Mouse (Mus musculus): Measurements from ENCODE around the gene Vmn1r12. TPM values are rescaled to one million over a fixed set of nuclear protein-coding genes. Genes with fewer than 3 reads are reported as not detected.
"Not testable (repeated sequence)": the region's sequence is repeated elsewhere in the genome, so short reads cannot be mapped to it uniquely, and the experiment has no call there.

Vmn1r12 gene
- not detected in 2 replicates for polyA plus RNA-seq (2015; fragmentation: Nextera tagmentation; extraction: Ambion mirVana)

GRCm38 (mm10) chr6:57156619-57157018 lies at the start of gene Vmn1r12:
Vmn1r12 (plus strand) TSS chr6:57156919.
- Histone ChIP-seq H3K9me3 (replicated peaks) (no peaks in the 10 kb centered on the region), H3K9ac (no peak within 1 kb of the TSS), H3K27ac (no peak within 1 kb of the TSS), H3K27me3 (no peaks in the 10 kb centered on the region), H3K4me3 (replicated peaks) (no peak within 1 kb of the TSS), H3K36me3 (no peaks in the 10 kb centered on the region), H3K4me1 (no peaks in the 10 kb centered on the region), H3K4me2 (no peak within 1 kb of the TSS)
- ATAC-seq (replicated peaks; ENCODE audit: low FRiP score) = no peak
- 85% methylated on average over 2 of the region's 2 CpGs for WGBS

GRCm38 (mm10) chr6:57109154-57109553 lies 47.6 kb upstream of the Vmn1r12 start, which contains the start of gene Vmn1r10:
Vmn1r10 (plus strand) TSS chr6:57109454.
- WGBS = 87% methylated on average over 3 of the region's 3 CpGs
- Histone ChIP-seq H3K9ac (no peak within 1 kb of the TSS), H3K27ac (no peak within 1 kb of the TSS), H3K36me3 (no peaks in the 10 kb centered on the region), H3K4me3 (replicated peaks) (no peak within 1 kb of the TSS), H3K4me2 (no peak within 1 kb of the TSS), H3K9me3 (replicated peaks) (no peaks in the 10 kb centered on the region), H3K4me1 (no peaks in the 10 kb centered on the region), H3K27me3 (no peaks in the 10 kb centered on the region)
- ATAC-seq (replicated peaks; ENCODE audit: low FRiP score) = no peak

- no peak within 1 kb of the TSS for H3K4me2 ChIP-seq
- no peak for ATAC-seq (replicated peaks; ENCODE audit: low FRiP score)
- no peak within 1 kb of the TSS for H3K27ac ChIP-seq
- no peaks in the 10 kb centered on the region for H3K4me1 ChIP-seq
- 69% methylated on average over 1 of the region's 1 CpGs for WGBS
- H3K4me3 ChIP-seq (replicated peaks) = no peak within 1 kb of the TSS
- H3K9me3 ChIP-seq (replicated peaks) = no peaks in the 10 kb centered on the region
- no peaks in the 10 kb centered on the region for H3K27me3 ChIP-seq
- no peak within 1 kb of the TSS for H3K9ac ChIP-seq
- no peaks in the 10 kb centered on the region for H3K36me3 ChIP-seq
Observed at GRCm38 (mm10) chr6:57133155-57133554, 23.6 kb upstream of the Vmn1r12 start, which contains the start of gene Vmn1r11. Vmn1r11 (plus strand) TSS chr6:57133455.

GRCm38 (mm10) chr6:57190016-57190415 lies 33.3 kb downstream of the Vmn1r12 start:
- not testable (repeated sequence) for H3K4me1 ChIP-seq; H3K9me3 ChIP-seq (replicated peaks); H3K9ac ChIP-seq; H3K36me3 ChIP-seq; H3K27me3 ChIP-seq; H3K4me2 ChIP-seq; H3K4me3 ChIP-seq (replicated peaks); ATAC-seq (replicated peaks; ENCODE audit: low FRiP score)
- peak overlapping the region; percentile 76 for H3K27ac ChIP-seq
- 45% methylated on average over 3 of the region's 3 CpGs for WGBS

GRCm38 (mm10) chr6:57202990-57203389 lies 46.3 kb downstream of the Vmn1r12 start, which contains the start of gene Vmn1r13:
Vmn1r13 (plus strand) TSS chr6:57203290.
- not testable (repeated sequence) for H3K4me1 ChIP-seq; ATAC-seq (replicated peaks; ENCODE audit: low FRiP score); H3K27me3 ChIP-seq; H3K27ac ChIP-seq; H3K9ac ChIP-seq; H3K4me2 ChIP-seq; H3K36me3 ChIP-seq; H3K9me3 ChIP-seq (replicated peaks); H3K4me3 ChIP-seq (replicated peaks)
- WGBS = 86% methylated on average over 1 of the region's 1 CpGs

Other genes with a start within 250 kb of the Vmn1r12 start
- gene Nt5c3, start 233.0 kb upstream of the Vmn1r12 start, polyA plus RNA-seq (2015; fragmentation: Nextera tagmentation; extraction: Ambion mirVana) = 61.5 and 64.9 TPM in 2 replicates
- 0.28 and 0.39 TPM in 2 replicates for gene Vmn1r4, start 232.9 kb upstream of the Vmn1r12 start, polyA plus RNA-seq (2015; fragmentation: Nextera tagmentation; extraction: Ambion mirVana)
- gene Vmn1r5, start 186.6 kb upstream of the Vmn1r12 start, polyA plus RNA-seq (2015; fragmentation: Nextera tagmentation; extraction: Ambion mirVana) = not detected in 2 replicates
- gene Vmn1r6, start 159.7 kb upstream of the Vmn1r12 start, polyA plus RNA-seq (2015; fragmentation: Nextera tagmentation; extraction: Ambion mirVana) = not detected in 2 replicates
- gene Vmn1r7, start 131.6 kb upstream of the Vmn1r12 start, polyA plus RNA-seq (2015; fragmentation: Nextera tagmentation; extraction: Ambion mirVana) = not detected in 2 replicates
- gene Vmn1r8, start 124.6 kb upstream of the Vmn1r12 start, polyA plus RNA-seq (2015; fragmentation: Nextera tagmentation; extraction: Ambion mirVana) = not detected in 2 replicates
- not detected in 2 replicates for gene Vmn1r9, start 90.1 kb upstream of the Vmn1r12 start, polyA plus RNA-seq (2015; fragmentation: Nextera tagmentation; extraction: Ambion mirVana)
- not detected in 2 replicates for gene Vmn1r10, start 47.5 kb upstream of the Vmn1r12 start, polyA plus RNA-seq (2015; fragmentation: Nextera tagmentation; extraction: Ambion mirVana)
- gene Vmn1r11, start 23.5 kb upstream of the Vmn1r12 start, polyA plus RNA-seq (2015; fragmentation: Nextera tagmentation; extraction: Ambion mirVana) = not detected in 2 replicates
- not detected in 2 replicates for gene Vmn1r13, start 46.4 kb downstream of the Vmn1r12 start, polyA plus RNA-seq (2015; fragmentation: Nextera tagmentation; extraction: Ambion mirVana)
- not detected in 2 replicates for gene Vmn1r14, start 74.8 kb downstream of the Vmn1r12 start, polyA plus RNA-seq (2015; fragmentation: Nextera tagmentation; extraction: Ambion mirVana)
- gene Vmn1r15, start 101.0 kb downstream of the Vmn1r12 start, polyA plus RNA-seq (2015; fragmentation: Nextera tagmentation; extraction: Ambion mirVana) = not detected in 2 replicates
- not detected in 2 replicates for gene Vmn1r16, start 172.6 kb downstream of the Vmn1r12 start, polyA plus RNA-seq (2015; fragmentation: Nextera tagmentation; extraction: Ambion mirVana)
- gene Vmn1r17, start 206.8 kb downstream of the Vmn1r12 start, polyA plus RNA-seq (2015; fragmentation: Nextera tagmentation; extraction: Ambion mirVana) = not detected in 2 replicates
- not detected in 2 replicates for gene Vmn1r18, start 238.9 kb downstream of the Vmn1r12 start, polyA plus RNA-seq (2015; fragmentation: Nextera tagmentation; extraction: Ambion mirVana)
- gene Vmn1r19, start 246.9 kb downstream of the Vmn1r12 start, polyA plus RNA-seq (2015; fragmentation: Nextera tagmentation; extraction: Ambion mirVana) = not detected in 2 replicates

Data from kidney, embryonic 15.5 days (tissue).